Mouse (Mus musculus) midbrain, embryonic 11.5 days (tissue): Measurements from ENCODE around the gene Tm9sf2. TPM values are rescaled to one million over a fixed set of nuclear protein-coding genes. Genes with fewer than 3 reads are reported as not detected.

ENCODE experiments used
- ATAC-seq: fragments of 200-750 bp; cut with Nextera tagmentation; 2 replicates; pipeline ENCODE4 v1.8.0; 2017; ENCODE audit warnings: moderate TSS enrichment, moderate library complexity; ENCODE audit not compliant: low FRiP score
- DNase-seq: peaks from one replicate; pipeline ENCODE4 v3.0.0; 2015; ENCODE audit warnings: low spot score; ENCODE audit errors: missing footprints
- H3K27ac ChIP-seq: fragments of 300-500 bp; sonication (generic); 2 replicates; pipeline ENCODE4 v1.5.1; 2014; ENCODE audit warnings: low read depth, low read length
- H3K27me3 ChIP-seq: fragments of 300-500 bp; sonication (generic); 2 replicates; pipeline ENCODE4 v1.6.1; 2014; ENCODE audit warnings: mild to moderate bottlenecking, low read length, moderate library complexity, mixed read lengths; ENCODE audit not compliant: control insufficient read depth, insufficient read depth
- H3K36me3 ChIP-seq: fragments of 300-500 bp; sonication (generic); 2 replicates; pipeline ENCODE4 v1.6.1; 2014; ENCODE audit warnings: mild to moderate bottlenecking, low read length, moderate library complexity, mixed read lengths; ENCODE audit not compliant: control insufficient read depth, insufficient read depth
- H3K4me1 ChIP-seq: fragments of 300-500 bp; sonication (generic); 2 replicates; pipeline ENCODE4 v1.6.1; 2014; ENCODE audit warnings: low read length; ENCODE audit not compliant: control insufficient read depth, insufficient read depth
- H3K4me2 ChIP-seq: fragments of 300-500 bp; sonication (generic); 2 replicates; pipeline ENCODE4 v1.6.1; 2014; ENCODE audit warnings: mild to moderate bottlenecking, moderate library complexity
- H3K4me3 ChIP-seq: fragments of 300-500 bp; sonication (generic); 2 replicates; pipeline ENCODE4 v1.5.1; 2014; ENCODE audit warnings: low read depth, low read length
- H3K9ac ChIP-seq: fragments of 300-500 bp; sonication (generic); 2 replicates; pipeline ENCODE4 v1.6.1; 2014; ENCODE audit warnings: low read length
- H3K9me3 ChIP-seq: fragments of 300-500 bp; sonication (generic); 2 replicates; pipeline ENCODE4 v1.6.1; 2016; ENCODE audit warnings: low read length; ENCODE audit not compliant: control insufficient read depth
- WGBS: fragments of 180-500 bp; shearing (Covaris S2); extraction: QIAGEN DNeasy Blood & Tissue Kit; methylation state at CpG from one replicate; pipeline ENCODE4 v1.1.7; 2014; 5-methylcytosine and 5-hydroxymethylcytosine counted together
- polyA plus RNA-seq: library from polyadenylated mRNA; unstranded; fragments of >200 nt; fragmentation: Nextera tagmentation; extraction: Ambion mirVana; gene quantifications from 2 replicates; pipeline ENCODE4 v1.2.1, GENCODE M21; 2014

Tm9sf2 gene
- polyA plus RNA-seq, 1 experiment from 2014 or later: 135 TPM

- H3K4me2 ChIP-seq: peak within 1 kb of the TSS; percentile 61
- ATAC-seq: peak; percentile 99
- peak within 1 kb of the TSS; percentile 64 for H3K9ac ChIP-seq
- 3% methylated on average over 45 of the region's 45 CpGs for WGBS
- H3K27ac ChIP-seq: no peak within 1 kb of the TSS
- DNase-seq: peak; percentile 98
- no peaks in the 10 kb centered on the region for H3K9me3 ChIP-seq
- H3K4me1 ChIP-seq: no peaks in the 10 kb centered on the region
- H3K36me3 ChIP-seq: no peaks in the 10 kb centered on the region
- H3K27me3 ChIP-seq: no peaks in the 10 kb centered on the region
- peak within 1 kb of the TSS; percentile 65 for H3K4me3 ChIP-seq
Observed at GRCm38 (mm10) chr14:122181078-122181814, 74.4 kb downstream of the Tm9sf2 start, which contains the start of gene Clybl. TSS of gene Clybl (plus strand) at chr14:122181704.

- peak overlapping the region; percentile 65 for H3K4me3 ChIP-seq
- WGBS: 3% methylated on average over 12 of the region's 12 CpGs
- H3K9ac ChIP-seq: peak overlapping the region; percentile 64
- no peak; the same call in 1 of the 2 replicates for ATAC-seq
- H3K4me2 ChIP-seq: peak overlapping the region; percentile 61
- no peaks in the 10 kb centered on the region for H3K9me3 ChIP-seq
- no peaks in the 10 kb centered on the region for H3K4me1 ChIP-seq
- no peak overlapping the region for H3K27ac ChIP-seq
- no peak for DNase-seq
- H3K27me3 ChIP-seq: no peaks in the 10 kb centered on the region
- no peaks in the 10 kb centered on the region for H3K36me3 ChIP-seq
Observed at GRCm38 (mm10) chr14:122181815-122182157, 74.9 kb downstream of the Tm9sf2 start.

- Histone ChIP-seq H3K27ac (no peak overlapping the region), H3K4me2 (peak overlapping the region; percentile 61; the same call in 1 of the 2 replicates), H3K36me3 (no peaks in the 10 kb centered on the region), H3K27me3 (no peaks in the 10 kb centered on the region), H3K4me1 (no peaks in the 10 kb centered on the region), H3K9me3 (no peaks in the 10 kb centered on the region), H3K9ac (no peak overlapping the region), H3K4me3 (no peak overlapping the region; the same call in 1 of the 2 replicates)
- DNase-seq (no peak), ATAC-seq (no peak)
- WGBS: 81% methylated on average over 6 of the region's 6 CpGs
Observed at GRCm38 (mm10) chr14:122182220-122182619, 75.4 kb downstream of the Tm9sf2 start.

- no peak overlapping the region for H3K4me3 ChIP-seq
- no peak overlapping the region for H3K4me2 ChIP-seq
- 87% methylated on average over 11 of the region's 11 CpGs for WGBS
- H3K9ac ChIP-seq: no peak overlapping the region
- ATAC-seq (no peak), DNase-seq (no peak)
- H3K4me1 ChIP-seq: no peaks in the 10 kb centered on the region
- H3K36me3 ChIP-seq: no peaks in the 10 kb centered on the region
- no peak overlapping the region for H3K27ac ChIP-seq
- H3K9me3 ChIP-seq: no peaks in the 10 kb centered on the region
- no peaks in the 10 kb centered on the region for H3K27me3 ChIP-seq
Observed at GRCm38 (mm10) chr14:122183974-122184373, 77.1 kb downstream of the Tm9sf2 start.

GRCm38 (mm10) chr14:122188250-122188649 is 81.4 kb downstream of the Tm9sf2 start:
- no peaks in the 10 kb centered on the region for H3K4me1 ChIP-seq
- H3K4me3 ChIP-seq: no peak overlapping the region
- no peaks in the 10 kb centered on the region for H3K27me3 ChIP-seq
- 96% methylated on average over 5 of the region's 5 CpGs for WGBS
- H3K36me3 ChIP-seq: no peaks in the 10 kb centered on the region
- no peak for DNase-seq
- no peak overlapping the region for H3K4me2 ChIP-seq
- no peak overlapping the region for H3K9ac ChIP-seq
- no peak overlapping the region for H3K27ac ChIP-seq
- ATAC-seq: no peak
- H3K9me3 ChIP-seq: no peaks in the 10 kb centered on the region

- H3K4me2 ChIP-seq: no peak overlapping the region
- DNase-seq: no peak
- H3K27me3 ChIP-seq: no peaks in the 10 kb centered on the region
- H3K9ac ChIP-seq: no peak overlapping the region
- no peak overlapping the region for H3K27ac ChIP-seq
- no peaks in the 10 kb centered on the region for H3K36me3 ChIP-seq
- 79% methylated on average over 5 of the region's 5 CpGs for WGBS
- H3K4me1 ChIP-seq: no peaks in the 10 kb centered on the region
- no peak overlapping the region for H3K4me3 ChIP-seq
- H3K9me3 ChIP-seq: no peaks in the 10 kb centered on the region
- ATAC-seq: no peak
Observed at GRCm38 (mm10) chr14:122189901-122190300, 83.1 kb downstream of the Tm9sf2 start.

- H3K36me3 ChIP-seq: no peaks in the 10 kb centered on the region
- H3K4me1 ChIP-seq: no peaks in the 10 kb centered on the region
Observed at GRCm38 (mm10) chr14:122190527-122190926, 83.7 kb downstream of the Tm9sf2 start.

GRCm38 (mm10) chr14:122190941-122191510 is 84.2 kb downstream of the Tm9sf2 start:
- Histone ChIP-seq H3K4me3 (no peak overlapping the region), H3K27ac (no peak overlapping the region), H3K27me3 (no peaks in the 10 kb centered on the region), H3K4me1 (no peaks in the 10 kb centered on the region), H3K36me3 (no peaks in the 10 kb centered on the region), H3K4me2 (no peak overlapping the region), H3K9ac (no peak overlapping the region), H3K9me3 (no peaks in the 10 kb centered on the region)
- peak; percentile 75 for ATAC-seq
- 17% methylated on average over 7 of the region's 7 CpGs for WGBS
- DNase-seq: peak; percentile 95

More at GRCm38 (mm10) chr14:122190527-122190926, 83.7 kb downstream of the Tm9sf2 start:
- Histone ChIP-seq H3K27me3 (no peaks in the 10 kb centered on the region), H3K9me3 (no peaks in the 10 kb centered on the region), H3K9ac (no peak overlapping the region), H3K4me3 (no peak overlapping the region), H3K27ac (no peak overlapping the region), H3K4me2 (no peak overlapping the region)
- DNase-seq: no peak
- peak; percentile 31 for ATAC-seq
- WGBS: 18% methylated on average over 2 of the region's 2 CpGs

GRCm38 (mm10) chr14:122194630-122195029 is 87.8 kb downstream of the Tm9sf2 start:
- H3K4me1 ChIP-seq: no peaks in the 10 kb centered on the region
- H3K9me3 ChIP-seq: no peaks in the 10 kb centered on the region
- H3K4me2 ChIP-seq: no peak overlapping the region
- no peaks in the 10 kb centered on the region for H3K36me3 ChIP-seq
- no peak for ATAC-seq
- no peak overlapping the region for H3K27ac ChIP-seq
- no peak overlapping the region for H3K4me3 ChIP-seq
- no peaks in the 10 kb centered on the region for H3K27me3 ChIP-seq
- WGBS: 95% methylated on average over 8 of the region's 8 CpGs
- peak; percentile 56 for DNase-seq
- no peak overlapping the region for H3K9ac ChIP-seq
